Mouse (Mus musculus): ENCODE measurements around the gene Pkp4.

The Pkp4 gene

GRCm38 (mm10) chr2:59175926-59176325 is 15.3 kb downstream of the Pkp4 start:
- no peak for TF ChIP-seq GATA4 (IDR thresholded peaks at IDR 0.05; ENCODE audit: insufficient replicate concordance, low read length)

GRCm38 (mm10) chr2:59178191-59178590 is 17.5 kb downstream of the Pkp4 start:
- TF ChIP-seq GATA4 (IDR thresholded peaks at IDR 0.05; ENCODE audit: insufficient replicate concordance, low read length), result no peak

GRCm38 (mm10) chr2:59178960-59179359 is 18.3 kb downstream of the Pkp4 start:
- no peak for TF ChIP-seq GATA4 (IDR thresholded peaks at IDR 0.05; ENCODE audit: insufficient replicate concordance, low read length)

GRCm38 (mm10) chr2:59179487-59179886 is 18.8 kb downstream of the Pkp4 start:
- TF ChIP-seq GATA4 (IDR thresholded peaks at IDR 0.05; ENCODE audit: insufficient replicate concordance, low read length), result no peak

GRCm38 (mm10) chr2:59181321-59182113 is 20.9 kb downstream of the Pkp4 start:
- TF ChIP-seq GATA4 (IDR thresholded peaks at IDR 0.05; ENCODE audit: insufficient replicate concordance, low read length), result no peak

- TF ChIP-seq GATA4 (IDR thresholded peaks at IDR 0.05; ENCODE audit: insufficient replicate concordance, low read length), result no peak
Observed at GRCm38 (mm10) chr2:59183541-59183940, 22.9 kb downstream of the Pkp4 start.

GRCm38 (mm10) chr2:59184107-59185064 is 23.7 kb downstream of the Pkp4 start:
- TF ChIP-seq GATA4 (IDR thresholded peaks at IDR 0.05; ENCODE audit: insufficient replicate concordance, low read length), result no peak

GRCm38 (mm10) chr2:59186122-59186521 is 25.5 kb downstream of the Pkp4 start:
- no peak for TF ChIP-seq GATA4 (IDR thresholded peaks at IDR 0.05; ENCODE audit: insufficient replicate concordance, low read length)

- no peak for TF ChIP-seq GATA4 (IDR thresholded peaks at IDR 0.05; ENCODE audit: insufficient replicate concordance, low read length)
Observed at GRCm38 (mm10) chr2:59186966-59187365, 26.3 kb downstream of the Pkp4 start.

GRCm38 (mm10) chr2:59188306-59188705 is 27.7 kb downstream of the Pkp4 start:
- no peak for TF ChIP-seq GATA4 (IDR thresholded peaks at IDR 0.05; ENCODE audit: insufficient replicate concordance, low read length)

GRCm38 (mm10) chr2:59189661-59190185 is 29.1 kb downstream of the Pkp4 start:
- no peak for TF ChIP-seq GATA4 (IDR thresholded peaks at IDR 0.05; ENCODE audit: insufficient replicate concordance, low read length)

GRCm38 (mm10) chr2:59190186-59190585 is 29.5 kb downstream of the Pkp4 start:
- no peak for TF ChIP-seq GATA4 (IDR thresholded peaks at IDR 0.05; ENCODE audit: insufficient replicate concordance, low read length)

GRCm38 (mm10) chr2:59191466-59191865 is 30.8 kb downstream of the Pkp4 start:
- no peak for TF ChIP-seq GATA4 (IDR thresholded peaks at IDR 0.05; ENCODE audit: insufficient replicate concordance, low read length)

- TF ChIP-seq GATA4 (IDR thresholded peaks at IDR 0.05; ENCODE audit: insufficient replicate concordance, low read length), result no peak
Observed at GRCm38 (mm10) chr2:59193117-59193516, 32.5 kb downstream of the Pkp4 start.

GRCm38 (mm10) chr2:59197156-59197555 is 36.5 kb downstream of the Pkp4 start:
- no peak for TF ChIP-seq GATA4 (IDR thresholded peaks at IDR 0.05; ENCODE audit: insufficient replicate concordance, low read length)
